Mouse (Mus musculus) cerebellum, adult 9-10 months (tissue): ENCODE results near the gene Ifit2.
"Not testable (repeated sequence)": the region's sequence is repeated elsewhere in the genome, so short reads cannot be mapped to it uniquely, and the experiment has no call there.

ENCODE experiments used
- DNase-seq: peaks from one replicate; pipeline ENCODE4 v3.0.0; 2022

The Ifit2 gene

GRCm38 (mm10) chr19:34599250-34599649 is 48.8 kb downstream of the Ifit2 start:
- not testable (repeated sequence) for DNase-seq

DNA sequence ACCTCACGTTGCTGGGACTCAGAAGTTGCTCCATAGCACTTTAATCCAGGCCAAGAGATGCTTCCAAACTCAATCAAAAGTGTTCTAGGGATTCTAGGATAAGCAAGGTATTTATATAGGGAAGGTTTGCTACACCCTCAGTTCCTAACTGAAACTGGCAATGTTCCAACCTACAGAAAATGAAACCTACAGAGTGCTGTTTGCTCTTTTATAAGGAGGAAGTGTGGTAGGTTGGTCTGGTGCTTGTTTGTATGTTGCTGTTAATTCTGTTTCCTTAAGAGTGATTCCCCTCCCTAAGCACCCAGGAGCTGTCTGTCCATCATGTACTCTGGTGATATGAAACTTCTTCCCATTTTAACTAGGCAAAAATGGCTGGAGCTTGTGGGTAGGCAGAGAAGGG is 51.4 kb downstream of the Ifit2 start, which contains the start of gene Ifit1bl1:
Ifit1bl1 (minus strand) TSS at position 69 of the 400 bp plus-strand sequence.
- not testable (repeated sequence) for DNase-seq

- no peak for DNase-seq
Measured at GRCm38 (mm10) chr19:34605472-34605871, 55.0 kb downstream of the Ifit2 start.

DNA sequence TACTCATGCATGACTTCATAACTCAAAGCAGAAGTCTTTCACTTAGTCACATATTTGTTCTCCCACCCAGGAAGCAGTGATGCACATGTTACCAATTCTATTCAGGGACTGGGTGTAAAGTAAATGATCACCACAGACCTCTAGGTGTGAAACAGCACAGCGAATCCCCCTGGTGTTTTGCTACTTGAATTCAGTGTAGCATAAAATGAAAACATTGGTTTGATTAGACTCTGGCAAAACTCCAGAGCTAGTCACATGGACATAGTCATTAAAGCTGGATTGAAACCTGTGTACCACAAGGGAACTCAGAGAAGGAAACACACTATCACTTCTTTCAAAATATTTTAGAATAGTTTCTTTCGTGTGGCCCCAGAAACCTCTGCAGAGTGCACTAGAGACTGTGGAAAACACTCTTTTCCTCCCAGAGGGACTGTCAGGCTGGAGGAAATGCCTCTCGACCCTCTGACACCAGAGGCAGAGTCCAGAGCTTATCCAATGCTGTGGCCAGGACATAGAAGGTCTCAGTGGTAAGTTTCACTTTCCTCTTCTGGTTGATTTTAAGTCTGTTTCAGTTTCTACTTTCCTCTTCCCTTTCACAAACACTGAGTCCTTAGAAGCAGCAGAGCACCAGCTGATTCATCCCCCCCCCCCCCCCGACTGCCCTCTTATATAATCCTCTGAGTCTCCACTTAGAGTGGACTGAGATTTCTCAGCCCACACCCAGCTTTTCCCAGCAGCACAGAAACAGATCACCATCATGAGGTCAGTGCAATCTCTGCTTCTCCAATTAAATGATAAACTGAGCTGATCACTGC is 57.0 kb downstream of the Ifit2 start, which contains the start of gene Ifit3b:
Ifit3b (plus strand) TSS at position 734 of the 815 bp plus-strand sequence.
- not testable (repeated sequence) for DNase-seq

DNA sequence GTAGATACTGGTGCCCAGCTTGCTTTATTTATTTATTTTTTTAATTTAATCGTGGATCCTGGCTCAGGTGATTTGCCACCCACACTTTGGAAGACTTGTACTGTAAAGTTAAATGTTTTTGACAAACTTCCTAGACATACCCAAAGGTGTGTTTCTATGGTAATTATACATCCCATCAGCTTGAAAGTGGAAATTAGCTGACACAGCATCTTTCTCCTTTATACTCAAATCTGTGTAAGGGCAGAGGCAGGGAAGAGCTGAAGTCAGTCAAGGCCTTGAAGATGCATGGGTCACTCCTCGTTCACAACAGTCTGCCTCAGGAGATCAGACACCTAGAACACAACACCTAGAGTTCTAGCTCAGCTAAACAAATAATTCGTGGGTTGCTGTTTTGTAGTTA is 59.6 kb downstream of the Ifit2 start:
- DNase-seq, result not testable (repeated sequence)

DNA sequence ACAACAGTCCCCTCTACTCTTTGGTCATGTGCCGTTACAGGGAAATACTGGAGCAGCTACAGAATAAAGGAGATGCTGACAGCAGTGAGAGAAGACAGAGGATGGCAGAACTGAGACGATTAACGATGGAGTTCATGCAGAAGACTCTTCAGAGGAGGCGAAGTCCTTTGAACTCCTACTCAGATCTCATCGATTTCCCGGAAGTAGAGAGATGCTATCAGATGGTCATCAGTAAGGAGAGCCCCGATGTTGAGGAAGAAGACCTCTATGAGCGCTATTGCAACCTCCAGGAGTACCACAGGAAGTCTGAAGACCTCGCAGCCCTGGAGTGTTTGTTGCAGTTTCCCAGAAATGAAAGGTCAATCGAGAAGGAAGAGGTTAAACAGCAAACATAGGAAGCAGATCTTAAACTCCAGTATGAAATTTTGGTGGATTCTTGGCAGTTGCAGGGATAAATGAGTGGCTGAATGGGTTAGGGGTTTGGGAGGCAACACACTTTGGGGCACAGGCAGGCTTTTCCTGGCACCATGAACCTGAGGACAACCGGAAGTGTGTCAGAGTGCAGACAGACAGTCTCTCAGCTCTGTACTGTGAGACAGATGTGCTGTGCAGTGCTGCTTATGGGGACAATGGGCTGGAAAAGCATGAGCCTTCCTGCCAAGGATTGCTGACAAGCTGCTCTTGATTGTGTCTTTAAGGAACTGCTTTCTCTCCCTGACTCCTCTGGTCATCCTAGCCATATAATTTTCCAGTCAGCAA is 61.9 kb downstream of the Ifit2 start:
- DNase-seq, result not testable (repeated sequence)

DNA sequence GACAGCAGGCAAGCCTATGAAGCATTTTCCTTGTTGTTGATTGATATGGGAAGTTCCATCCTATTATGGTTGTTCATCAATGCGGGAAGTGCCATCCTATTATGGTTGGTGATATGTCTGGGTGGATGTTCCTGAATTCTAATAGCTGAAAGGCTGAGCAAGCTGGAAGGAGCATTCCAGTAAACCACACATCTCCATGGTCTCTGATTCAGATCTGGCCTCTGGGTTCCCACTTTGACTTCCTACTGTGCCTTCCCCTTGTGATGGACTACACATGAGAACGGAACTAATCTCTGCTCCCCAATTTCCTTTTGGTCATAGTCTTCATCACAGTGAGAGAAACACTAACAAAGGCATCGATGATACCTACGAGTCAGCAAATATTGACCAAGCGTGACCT is 70.4 kb downstream of the Ifit2 start:
- DNase-seq, result no peak

GRCm38 (mm10) chr19:34623781-34624180 is 73.3 kb downstream of the Ifit2 start:
- DNase-seq, result no peak

GRCm38 (mm10) chr19:34624663-34625062 is 74.2 kb downstream of the Ifit2 start:
- DNase-seq, result no peak
